Mouse (Mus musculus) ES-Bruce4 (cell line): Measurements from ENCODE around the gene Fam98c.

ENCODE experiments used
- CTCF ChIP-seq: IDR thresholded peaks from one replicate; pipeline ENCODE4 v1.8.1; 2011; ENCODE audit warnings: low read depth, low read length
- POLR2A ChIP-seq: IDR thresholded peaks from one replicate; pipeline ENCODE4 v1.8.1; 2011; ENCODE audit warnings: low read length; ENCODE audit not compliant: insufficient read depth

GRCm38 (mm10) chr7:29168791-29169230, 12.8 kb upstream of the Fam98c start:
- TF ChIP-seq CTCF (no peak), POLR2A (no peak)
